ENCODE assay signal across 30 mouse cellular contexts in the genomic region with DNA sequence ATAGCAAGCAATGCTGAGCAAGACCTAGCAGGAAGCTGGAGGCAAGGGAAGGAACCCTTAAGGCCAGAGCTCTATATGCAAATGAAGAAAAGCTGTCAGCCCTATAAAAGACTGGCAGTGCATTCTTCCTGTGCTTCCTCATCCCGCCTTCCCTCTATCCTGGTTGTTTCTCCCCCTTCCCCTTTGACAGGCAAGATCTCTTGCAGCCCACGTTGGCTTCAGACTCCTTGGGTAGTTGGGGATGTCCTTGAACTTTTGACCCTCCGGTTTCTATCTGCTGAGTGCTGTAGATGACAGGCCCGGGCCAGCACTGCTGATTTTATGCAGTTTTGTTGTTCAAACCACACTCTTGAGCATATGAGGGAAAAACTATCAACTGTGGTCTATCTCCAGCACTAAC.
A peak's percentile ranks its signal among the peaks of the same experiment; 100 is the strongest.
DNase-seq lines count a peak whose midpoint lies in the region; ATAC-seq and TF ChIP-seq lines count a peak whose summit lies in the region.
"Had no signal": no experiment of that assay in that cellular context is flagged by ENCODE, and none has a peak within 500 bp of the region (broad histone marks: within the 10 kb centered on the region; RNA-seq: fewer than 3 reads in every experiment).

No protein-coding gene starts in this region.

- no peak for ATAC-seq in heart, embryonic 12.5 days (ENCODE audit: insufficient number of reproducible peaks, low FRiP score)
- ATAC-seq: activated CD4-positive, CD25-positive, alpha-beta regulatory T cell, adult 4 months; forebrain, embryonic 15.5 days; hindbrain, postnatal 0 days; inflammation-experienced regulatory T-cells, adult 6 months; intestine, postnatal 0 days; Patski had no signal

- no peak for TF ChIP-seq POLR2A in heart, adult 2 months (IDR thresholded peaks at IDR 0.05; ENCODE audit: insufficient read depth, low read depth, low read length)

- TF ChIP-seq CTCF in heart, adult 2 months (IDR thresholded peaks at IDR 0.05), result no peak
- TF ChIP-seq CTCF in E14TG2a.4 (conservative IDR thresholded peaks at IDR 0.05; ENCODE audit: low read length), result no peak

- no peak overlapping the region for H3K9ac ChIP-seq in heart, embryonic 12.5 days
- H3K9ac ChIP-seq in heart, adult 2 months (ENCODE audit: low read depth, low read length), result no peak overlapping the region
- H3K9ac ChIP-seq: embryonic facial prominence, embryonic 13.5 days; forebrain, embryonic 12.5 days; forebrain, embryonic 15.5 days; heart, embryonic 13.5 days; hindbrain, embryonic 14.5 days had no signal

- WGBS in heart, embryonic 12.5 days, result 38% methylated on average over 4 of the region's 4 CpGs
- 67% methylated on average over 4 of the region's 4 CpGs for WGBS in heart, adult 2 months
- 69% methylated on average over 4 of the region's 4 CpGs for WGBS in embryonic facial prominence, embryonic 10.5 days

- H3K27ac ChIP-seq in heart, embryonic 12.5 days (ENCODE audit: poor library complexity, severe bottlenecking), result peak overlapping the region; percentile 28; the same call in 1 of the 2 replicates
- H3K27ac ChIP-seq in heart, adult 2 months, result no peak overlapping the region
- H3K27ac ChIP-seq in embryonic facial prominence, embryonic 10.5 days (replicated peaks), result no peak overlapping the region
- H3K27ac ChIP-seq: embryonic facial prominence, embryonic 13.5 days; forebrain, embryonic 12.5 days; forebrain, embryonic 15.5 days; heart, embryonic 13.5 days; hindbrain, embryonic 14.5 days; hindbrain, postnatal 0 days; kidney, postnatal 0 days had no signal

- H3K9me3 ChIP-seq in heart, embryonic 12.5 days (replicated peaks), result no peaks in the 10 kb centered on the region
- H3K9me3 ChIP-seq in E14TG2a.4 (ENCODE audit: low read length), result no peaks in the 10 kb centered on the region
- H3K9me3 ChIP-seq in embryonic facial prominence, embryonic 10.5 days, result no peaks in the 10 kb centered on the region
- H3K9me3 ChIP-seq: forebrain, embryonic 12.5 days; forebrain, embryonic 15.5 days; heart, embryonic 13.5 days had no signal

- H3K27me3 ChIP-seq in heart, embryonic 12.5 days (replicated peaks), result no peaks in the 10 kb centered on the region
- no peaks in the 10 kb centered on the region for H3K27me3 ChIP-seq in heart, adult 2 months (ENCODE audit: control insufficient read depth, insufficient read depth, low read length)
- H3K27me3 ChIP-seq in E14TG2a.4 (ENCODE audit: insufficient read depth, low read length), result no peaks in the 10 kb centered on the region
- no peaks in the 10 kb centered on the region for H3K27me3 ChIP-seq in embryonic facial prominence, embryonic 10.5 days (replicated peaks; ENCODE audit: low read depth, poor library complexity, severe bottlenecking)
- H3K27me3 ChIP-seq: embryonic facial prominence, embryonic 13.5 days; forebrain, embryonic 12.5 days; forebrain, embryonic 15.5 days; heart, embryonic 13.5 days; Patski had no signal

- intact Hi-C loops in heart, adult 2 months (cut with DNase I), result no loop called here

- no peak for DNase-seq in heart, adult 2 months
- DNase-seq in ES-CJ7 (ENCODE audit: low read depth, low spot score), result peak; percentile 93
- DNase-seq in ZHBTc4 (ENCODE audit: low read depth, low spot score), result peak; percentile 86
- DNase-seq in frontal cortex, postnatal 14 days (ENCODE audit: low spot score in 2 of 2), result no peak
- DNase-seq in embryonic facial prominence, embryonic 10.5 days (ENCODE audit: low spot score), result no peak
- DNase-seq: adrenal gland, postnatal 10 days; adrenal gland, postnatal 36 days; cerebellum, adult 18-20 months; cerebellum, adult 9-10 months; cerebellum, postnatal 14 days; gastrocnemius, postnatal 10 days; gastrocnemius, postnatal 36 days; heart, adult 18-20 months; heart, postnatal 14 days; kidney, adult 2 months had no signal

- TF ChIP-seq EP300 in heart, adult 2 months (IDR thresholded peaks at IDR 0.05; ENCODE audit: insufficient read depth, low read depth, low read length), result no peak

- no peak overlapping the region for H3K4me3 ChIP-seq in heart, embryonic 12.5 days
- no peak overlapping the region for H3K4me3 ChIP-seq in heart, adult 2 months
- H3K4me3 ChIP-seq in E14TG2a.4 (replicated peaks; ENCODE audit: low read length), result peak overlapping the region; percentile 1; the same call in 1 of the 2 replicates
- H3K4me3 ChIP-seq in embryonic facial prominence, embryonic 10.5 days, result no peak overlapping the region
- H3K4me3 ChIP-seq: embryonic facial prominence, embryonic 13.5 days; erythroblast, embryonic 14.5 days; forebrain, embryonic 12.5 days; forebrain, embryonic 15.5 days; heart, embryonic 13.5 days had no signal

- H3K4me2 ChIP-seq in heart, embryonic 12.5 days, result no peak overlapping the region
- H3K4me2 ChIP-seq: embryonic facial prominence, embryonic 13.5 days; forebrain, embryonic 12.5 days; forebrain, embryonic 15.5 days; heart, embryonic 13.5 days; hindbrain, embryonic 14.5 days had no signal

- H3K79me2 ChIP-seq in heart, adult 2 months (replicated peaks; ENCODE audit: control insufficient read depth, insufficient read depth, low read length), result no peaks in the 10 kb centered on the region

- H3K36me3 ChIP-seq in heart, embryonic 12.5 days, result no peaks in the 10 kb centered on the region
- peaks cover 2% of the 10 kb centered on the region; the same call in 1 of the 2 replicates for H3K36me3 ChIP-seq in heart, adult 2 months (ENCODE audit: control insufficient read depth, insufficient read depth, low read length)
- H3K36me3 ChIP-seq in E14TG2a.4 (ENCODE audit: insufficient read depth, low read length), result no peaks in the 10 kb centered on the region
- no peaks in the 10 kb centered on the region for H3K36me3 ChIP-seq in embryonic facial prominence, embryonic 10.5 days (replicated peaks)
- H3K36me3 ChIP-seq: embryonic facial prominence, embryonic 13.5 days; forebrain, embryonic 12.5 days; forebrain, embryonic 15.5 days; G1E; heart, embryonic 13.5 days had no signal

- peaks cover 54% of the 10 kb centered on the region for H3K4me1 ChIP-seq in heart, embryonic 12.5 days (replicated peaks)
- H3K4me1 ChIP-seq in heart, adult 2 months (ENCODE audit: control insufficient read depth, insufficient read depth, low read length), result peaks cover 7% of the 10 kb centered on the region
- H3K4me1 ChIP-seq in E14TG2a.4 (replicated peaks; ENCODE audit: low read depth, low read length), result peaks cover 80% of the 10 kb centered on the region
- H3K4me1 ChIP-seq in embryonic facial prominence, embryonic 10.5 days, result peaks cover 31% of the 10 kb centered on the region
- H3K4me1 ChIP-seq: forebrain, embryonic 12.5 days had no signal

Comparison
In these comparisons a context has a peak if more than half of its experiments do, and no peak if none do; other contexts are left out.
1. DNase-seq: peak in ES-CJ7 (single experiment) and ZHBTc4 (single experiment); none in heart, adult 2 months (0 of 2), frontal cortex, postnatal 14 days (0 of 2) and embryonic facial prominence, embryonic 10.5 days (single experiment).